Mouse (Mus musculus): ENCODE measurements at regions not wholly inside any gene's neighbourhood (a gene's known extent, or its start where the extent isn't known, plus 50 kb on each side); places are given as distances from the start of the nearest gene placed in this dataset.

DNA sequence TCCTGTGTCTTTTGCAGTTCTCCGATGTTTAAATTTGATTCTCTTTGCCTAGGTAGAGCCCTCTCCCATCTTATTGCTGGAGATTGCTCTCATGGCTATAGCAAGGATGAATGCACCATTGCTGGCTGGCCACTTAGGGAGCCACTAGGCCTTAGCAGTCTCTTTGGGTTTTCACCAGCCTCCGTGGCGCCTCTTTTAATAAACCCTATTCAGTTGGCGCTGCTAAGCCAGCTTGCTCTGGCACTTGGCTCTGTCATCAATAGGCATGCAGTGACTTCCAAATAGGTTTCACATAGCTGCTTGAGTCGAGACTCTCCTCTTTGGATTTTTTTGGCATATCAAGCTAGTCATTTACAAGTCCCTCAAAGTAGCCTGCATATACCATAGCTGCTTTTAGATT is 178.1 kb upstream of the Tnc start:
- TF ChIP-seq CTCF (IDR thresholded peaks at IDR 0.05; ENCODE audit: borderline replicate concordance, insufficient read depth, low read length) (no peak), POLR2A (IDR thresholded peaks at IDR 0.05; ENCODE audit: low read depth, low read length) (no peak)
- Histone ChIP-seq H3K4me1 (ENCODE audit: control insufficient read depth, insufficient read depth, low read length) (no peaks in the 10 kb centered on the region), H3K4me3 (ENCODE audit: insufficient read depth, low read length) (no peak overlapping the region), H3K27ac (ENCODE audit: insufficient read depth, low read length) (no peak overlapping the region)

DNA sequence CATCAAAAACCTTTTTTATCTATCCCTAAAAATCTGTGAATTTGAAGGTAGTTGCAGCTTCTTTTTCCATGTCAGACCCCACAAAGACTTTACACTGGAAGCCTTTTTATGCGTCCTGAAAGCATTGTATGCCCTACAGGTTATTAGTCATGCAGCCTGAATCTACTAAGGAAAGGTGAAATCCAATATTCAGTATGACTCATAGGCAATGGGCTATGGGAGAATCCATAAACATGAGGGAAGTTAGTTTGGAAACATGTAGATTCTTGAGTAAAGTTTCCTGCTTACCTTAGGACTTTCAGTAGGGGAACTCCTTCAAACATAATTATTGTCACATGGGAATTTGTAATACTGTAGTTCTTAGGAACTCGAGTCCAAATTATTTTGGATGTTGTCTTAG is 173.0 kb upstream of the Tnc start:
- TF ChIP-seq POLR2A (IDR thresholded peaks at IDR 0.05; ENCODE audit: low read depth, low read length) (no peak), CTCF (IDR thresholded peaks at IDR 0.05; ENCODE audit: borderline replicate concordance, insufficient read depth, low read length) (no peak)

DNA sequence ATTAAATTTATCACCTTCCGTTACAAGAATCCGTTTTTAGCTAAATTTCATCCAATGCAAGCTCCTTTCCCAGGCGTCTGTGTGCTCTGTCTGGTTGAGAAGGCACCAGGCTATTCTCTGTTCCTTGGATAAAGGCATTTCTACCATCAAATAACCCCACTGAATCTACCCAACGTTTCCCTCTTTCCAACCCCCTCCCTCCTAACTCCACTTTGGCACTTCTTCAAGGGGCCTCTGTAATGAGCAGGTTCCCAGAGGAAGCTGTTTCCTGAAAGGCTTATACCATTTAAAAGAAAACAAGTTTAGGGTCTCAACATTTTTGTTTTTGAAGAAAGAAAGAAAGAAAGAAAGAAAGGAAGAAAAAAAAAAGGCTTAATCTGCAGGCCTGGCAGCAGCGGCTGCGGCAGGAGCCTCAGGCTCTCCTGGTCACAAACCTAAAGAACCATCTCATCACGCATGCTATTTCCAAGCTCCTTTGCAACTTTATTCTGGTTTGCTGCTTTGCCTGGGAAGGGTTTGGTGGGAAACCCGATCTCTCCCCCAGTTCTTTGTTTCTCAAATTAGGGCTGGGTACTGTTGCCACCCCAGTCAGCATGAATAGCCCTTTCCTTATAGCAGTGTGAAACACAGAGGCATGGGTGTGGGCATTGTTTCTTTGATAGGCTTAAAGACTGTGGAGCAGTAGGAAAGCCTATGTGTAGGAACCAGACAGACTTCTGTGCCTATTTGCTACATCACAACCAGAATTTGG is 160.5 kb upstream of the Tnc start:
- TF ChIP-seq CTCF (IDR thresholded peaks at IDR 0.05; ENCODE audit: borderline replicate concordance, insufficient read depth, low read length) (no peak), POLR2A (IDR thresholded peaks at IDR 0.05; ENCODE audit: low read depth, low read length) (no peak)
- Histone ChIP-seq H3K27ac (ENCODE audit: insufficient read depth, low read length) (no peak overlapping the region), H3K4me3 (ENCODE audit: insufficient read depth, low read length) (no peak overlapping the region), H3K4me1 (ENCODE audit: control insufficient read depth, insufficient read depth, low read length) (no peaks in the 10 kb centered on the region)

More for the DNA sequence above, 173.0 kb upstream of the Tnc start:
- no peak overlapping the region for H3K27ac ChIP-seq (ENCODE audit: insufficient read depth, low read length)
- H3K4me1 ChIP-seq (ENCODE audit: control insufficient read depth, insufficient read depth, low read length): no peaks in the 10 kb centered on the region
- H3K4me3 ChIP-seq (ENCODE audit: insufficient read depth, low read length): no peak overlapping the region

- H3K4me3 ChIP-seq (ENCODE audit: insufficient read depth, low read length): no peak overlapping the region
- no peaks in the 10 kb centered on the region for H3K4me1 ChIP-seq (ENCODE audit: control insufficient read depth, insufficient read depth, low read length)
- no peak for TF ChIP-seq POLR2A (IDR thresholded peaks at IDR 0.05; ENCODE audit: low read depth, low read length)
- no peak for TF ChIP-seq CTCF (IDR thresholded peaks at IDR 0.05; ENCODE audit: borderline replicate concordance, insufficient read depth, low read length)
- H3K27ac ChIP-seq (ENCODE audit: insufficient read depth, low read length): no peak overlapping the region
Observed at GRCm38 (mm10) chr4:64200808-64201190, 154.0 kb upstream of the Tnc start.

GRCm38 (mm10) chr4:64200151-64200807 is 153.5 kb upstream of the Tnc start:
- Histone ChIP-seq H3K27ac (ENCODE audit: insufficient read depth, low read length) (no peak overlapping the region), H3K4me3 (ENCODE audit: insufficient read depth, low read length) (no peak overlapping the region), H3K4me1 (ENCODE audit: control insufficient read depth, insufficient read depth, low read length) (no peaks in the 10 kb centered on the region)
- TF ChIP-seq CTCF (IDR thresholded peaks at IDR 0.05; ENCODE audit: borderline replicate concordance, insufficient read depth, low read length) (no peak), POLR2A (IDR thresholded peaks at IDR 0.05; ENCODE audit: low read depth, low read length) (no peak)

DNA sequence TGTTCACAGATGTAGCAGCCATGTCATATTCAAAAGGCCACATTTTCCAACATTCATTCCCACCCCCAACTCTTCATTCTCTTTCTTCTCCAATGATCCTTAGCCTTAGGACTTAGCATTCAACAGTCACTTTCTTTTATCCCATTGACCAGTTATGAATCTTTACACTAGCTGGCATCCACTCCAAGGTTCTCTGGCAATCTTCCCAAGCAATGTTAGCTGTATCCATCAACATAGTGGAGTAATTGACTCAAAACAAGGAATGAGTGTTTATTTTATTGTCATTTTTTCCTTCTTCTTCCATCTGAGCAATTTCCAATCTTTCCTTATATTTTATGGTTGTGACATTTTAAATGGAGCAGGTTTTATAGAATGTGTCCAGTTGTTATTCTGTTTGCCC is 138.2 kb upstream of the Tnc start:
- no peaks in the 10 kb centered on the region for H3K4me1 ChIP-seq (ENCODE audit: control insufficient read depth, insufficient read depth, low read length)
- no peak overlapping the region for H3K4me3 ChIP-seq (ENCODE audit: insufficient read depth, low read length)
- H3K27ac ChIP-seq (ENCODE audit: insufficient read depth, low read length): no peak overlapping the region
- TF ChIP-seq POLR2A (IDR thresholded peaks at IDR 0.05; ENCODE audit: low read depth, low read length) (no peak), CTCF (IDR thresholded peaks at IDR 0.05; ENCODE audit: borderline replicate concordance, insufficient read depth, low read length) (no peak)

- Histone ChIP-seq H3K4me1 (ENCODE audit: control insufficient read depth, insufficient read depth, low read length) (no peaks in the 10 kb centered on the region), H3K4me3 (ENCODE audit: insufficient read depth, low read length) (no peak overlapping the region), H3K27ac (ENCODE audit: insufficient read depth, low read length) (no peak overlapping the region)
- TF ChIP-seq POLR2A (IDR thresholded peaks at IDR 0.05; ENCODE audit: low read depth, low read length) (no peak), CTCF (IDR thresholded peaks at IDR 0.05; ENCODE audit: borderline replicate concordance, insufficient read depth, low read length) (no peak)
Observed at GRCm38 (mm10) chr4:64175938-64176337, 129.1 kb upstream of the Tnc start.

GRCm38 (mm10) chr4:64171476-64171875 is 124.7 kb upstream of the Tnc start:
- no peaks in the 10 kb centered on the region for H3K4me1 ChIP-seq (ENCODE audit: control insufficient read depth, insufficient read depth, low read length)
- H3K27ac ChIP-seq (ENCODE audit: insufficient read depth, low read length): no peak overlapping the region
- TF ChIP-seq POLR2A (IDR thresholded peaks at IDR 0.05; ENCODE audit: low read depth, low read length): no peak
- TF ChIP-seq CTCF (IDR thresholded peaks at IDR 0.05; ENCODE audit: borderline replicate concordance, insufficient read depth, low read length): no peak
- no peak overlapping the region for H3K4me3 ChIP-seq (ENCODE audit: insufficient read depth, low read length)

- Histone ChIP-seq H3K4me3 (ENCODE audit: insufficient read depth, low read length) (no peak overlapping the region), H3K4me1 (ENCODE audit: control insufficient read depth, insufficient read depth, low read length) (no peaks in the 10 kb centered on the region; the same call in 1 of the 2 replicates), H3K27ac (ENCODE audit: insufficient read depth, low read length) (peak overlapping the region; percentile 61; the same call in 1 of the 2 replicates)
- TF ChIP-seq CTCF (IDR thresholded peaks at IDR 0.05; ENCODE audit: borderline replicate concordance, insufficient read depth, low read length): no peak
- TF ChIP-seq POLR2A (IDR thresholded peaks at IDR 0.05; ENCODE audit: low read depth, low read length): no peak
Observed at GRCm38 (mm10) chr4:64148989-64149463, 102.2 kb upstream of the Tnc start.

DNA sequence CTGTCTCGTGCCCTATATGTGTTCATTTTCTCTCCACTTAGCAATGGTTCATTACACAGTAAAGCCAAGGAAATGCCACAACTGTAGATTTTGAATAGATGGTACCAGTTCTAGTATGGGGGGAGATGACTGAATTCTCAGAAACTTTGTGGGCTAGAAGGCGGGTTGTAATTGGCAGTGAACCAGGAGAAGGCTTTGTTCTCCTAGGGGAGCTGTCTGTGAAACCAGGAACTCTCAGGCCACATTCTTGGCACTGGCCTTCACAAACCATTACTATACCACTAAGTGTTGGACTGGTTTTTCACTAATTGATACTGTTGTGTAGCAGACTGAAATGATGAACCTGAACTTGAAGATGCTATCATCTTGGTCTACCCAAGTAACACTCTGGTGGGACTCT is 99.1 kb upstream of the Tnc start:
- TF ChIP-seq CTCF (IDR thresholded peaks at IDR 0.05; ENCODE audit: borderline replicate concordance, insufficient read depth, low read length): no peak
- TF ChIP-seq POLR2A (IDR thresholded peaks at IDR 0.05; ENCODE audit: low read depth, low read length): no peak
- H3K27ac ChIP-seq (ENCODE audit: insufficient read depth, low read length): no peak overlapping the region
- no peaks in the 10 kb centered on the region; the same call in 1 of the 2 replicates for H3K4me1 ChIP-seq (ENCODE audit: control insufficient read depth, insufficient read depth, low read length)
- no peak overlapping the region for H3K4me3 ChIP-seq (ENCODE audit: insufficient read depth, low read length)
